Mouse (Mus musculus): ENCODE data around the gene Gm14434. TPM values are rescaled to one million over a fixed set of nuclear protein-coding genes. Genes with fewer than 3 reads are reported as not detected.
"Not testable (repeated sequence)": the region's sequence is repeated elsewhere in the genome, so short reads cannot be mapped to it uniquely, and the experiment has no call there.

Gm14434 gene
- polyA plus RNA-seq (2016; fragmentation: Nextera tagmentation; extraction: Ambion mirVana), result 7.8 and 14.4 TPM in 2 replicates

DNA sequence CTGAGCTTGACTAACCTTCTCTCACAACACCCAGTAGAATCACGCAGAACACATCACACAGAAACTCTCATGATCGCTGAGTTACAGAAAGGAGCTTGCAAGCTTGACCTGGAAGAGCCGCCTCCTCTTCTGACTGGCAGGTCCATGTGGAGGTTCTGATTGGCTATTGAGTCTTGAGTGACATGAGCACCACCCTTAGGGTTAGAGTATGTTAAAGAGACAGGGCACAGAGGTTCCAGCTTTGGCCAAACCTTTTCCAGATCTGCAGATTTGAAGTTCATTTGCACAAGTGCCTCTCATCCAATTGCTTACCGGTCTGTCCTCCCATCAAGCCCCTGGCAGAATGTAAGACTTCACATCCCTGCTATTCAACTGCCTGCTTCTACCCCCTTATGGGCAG, at the start of gene Gm14434:
Gene Gm14434 (minus strand): TSS at position 101 of the 400 bp plus-strand sequence.
- not testable (repeated sequence) for ATAC-seq (ENCODE audit: low FRiP score); H3K27ac ChIP-seq; H3K27me3 ChIP-seq; H3K9me3 ChIP-seq; H3K4me3 ChIP-seq (replicated peaks); H3K4me2 ChIP-seq; H3K36me3 ChIP-seq (replicated peaks); H3K9ac ChIP-seq; H3K4me1 ChIP-seq
- WGBS, result no CpG with 5 or more reads among the region's 4 CpGs

DNA sequence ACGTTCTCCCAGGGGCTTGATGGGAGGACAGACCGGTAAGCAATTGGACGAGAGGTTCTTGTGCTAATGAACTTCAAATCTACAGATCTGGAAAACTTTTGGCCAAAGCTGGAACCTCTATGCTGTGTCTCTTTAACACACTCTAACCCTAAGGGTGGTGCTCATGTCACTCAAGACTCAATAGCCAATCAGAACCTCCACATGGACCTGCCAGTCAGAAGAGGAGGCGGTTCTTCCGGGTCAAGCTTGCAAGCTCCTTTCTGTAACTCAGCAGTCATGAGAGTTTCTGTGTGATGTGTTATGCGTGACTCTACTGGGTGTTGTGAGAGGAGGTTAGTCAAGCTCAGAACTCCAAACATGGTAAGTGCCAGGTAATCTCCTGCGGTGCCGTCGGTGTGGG, 34.2 kb upstream of the Gm14434 start, which contains the start of gene Zfp967:
Gene Zfp967 (plus strand): TSS at position 301 of the 400 bp plus-strand sequence.
- WGBS, result no CpG with 5 or more reads among the region's 9 CpGs
- H3K36me3 ChIP-seq (replicated peaks); H3K4me3 ChIP-seq (replicated peaks): not testable (repeated sequence)

DNA sequence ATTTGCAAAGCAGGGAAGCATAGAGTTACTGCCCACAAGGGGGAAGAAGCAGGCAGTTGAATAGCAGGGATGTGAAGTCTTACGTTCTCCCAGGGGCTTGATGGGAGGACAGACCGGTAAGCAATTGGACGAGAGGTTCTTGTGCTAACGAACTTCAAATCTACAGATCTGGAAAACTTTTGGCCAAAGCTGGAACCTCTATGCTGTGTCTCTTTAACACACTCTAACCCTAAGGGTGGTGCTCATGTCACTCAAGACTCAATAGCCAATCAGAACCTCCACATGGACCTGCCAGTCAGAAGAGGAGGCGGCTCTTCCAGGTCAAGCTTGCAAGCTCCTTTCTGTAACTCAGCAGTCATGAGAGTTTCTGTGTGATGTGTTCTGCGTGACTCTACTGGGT, 63.3 kb downstream of the Gm14434 start, which contains the start of gene Gm14435:
Gene Gm14435 (plus strand): TSS at position 301 of the 400 bp plus-strand sequence.
- H3K9ac ChIP-seq; H3K36me3 ChIP-seq (replicated peaks); ATAC-seq (ENCODE audit: low FRiP score); H3K4me3 ChIP-seq (replicated peaks); H3K9me3 ChIP-seq; H3K4me2 ChIP-seq; H3K27me3 ChIP-seq; H3K4me1 ChIP-seq; H3K27ac ChIP-seq: not testable (repeated sequence)
- no CpG with 5 or more reads among the region's 6 CpGs for WGBS

More for the DNA sequence above, 34.2 kb upstream of the Gm14434 start, which contains the start of gene Zfp967:
- H3K4me2 ChIP-seq; H3K27me3 ChIP-seq; H3K9me3 ChIP-seq; H3K9ac ChIP-seq; ATAC-seq (ENCODE audit: low FRiP score); H3K4me1 ChIP-seq; H3K27ac ChIP-seq: not testable (repeated sequence)

Other genes starting within 250 kb of the Gm14434 start
- not detected in 2 replicates for gene Gm11009, start 167.3 kb downstream of the Gm14434 start, polyA plus RNA-seq (2016; fragmentation: Nextera tagmentation; extraction: Ambion mirVana)
- 10.6 and 13.6 TPM in 2 replicates for gene Gm14435, start 63.2 kb downstream of the Gm14434 start, polyA plus RNA-seq (2016; fragmentation: Nextera tagmentation; extraction: Ambion mirVana)
- gene Zfp967, start 34.3 kb upstream of the Gm14434 start, polyA plus RNA-seq (2016; fragmentation: Nextera tagmentation; extraction: Ambion mirVana), result not detected in 2 replicates
- 20.6 and 26.4 TPM in 2 replicates for gene Gm14308, start 149.6 kb upstream of the Gm14434 start, polyA plus RNA-seq (2016; fragmentation: Nextera tagmentation; extraction: Ambion mirVana)
- 9.3 and 13.7 TPM in 2 replicates for gene Zfp973, start 183.7 kb upstream of the Gm14434 start, polyA plus RNA-seq (2016; fragmentation: Nextera tagmentation; extraction: Ambion mirVana)
- gene Gm14305, start 221.5 kb upstream of the Gm14434 start, polyA plus RNA-seq (2016; fragmentation: Nextera tagmentation; extraction: Ambion mirVana), result 30.3 and 33.8 TPM in 2 replicates